In genomic region chr1:170898413-170899075, GRCm38 (mm10) we compare ENCODE assay signal across 20 mouse cellular contexts. TPM values are rescaled to one million over a fixed set of nuclear protein-coding genes. Genes with fewer than 3 reads are reported as not detected.
DNase-seq lines count a peak whose midpoint lies in the region; ATAC-seq lines count a peak whose summit lies in the region.
"Had no signal": no experiment of that assay in that cellular context is flagged by ENCODE, and none has a peak within 500 bp of the region (broad histone marks: within the 10 kb centered on the region; RNA-seq: fewer than 3 reads in every experiment).

No protein-coding gene starts in this region.

- peak; percentile 59 for DNase-seq in layer of hippocampus, adult 9-11 months
- no peak for DNase-seq in layer of hippocampus, adult 18-20 months (ENCODE audit: low spot score in 2 of 2)
- DNase-seq in spleen, postnatal 36 days (ENCODE audit: low spot score in 2 of 2), result peak; percentile 45 to 50
- no peak for DNase-seq in spleen, postnatal 10 days (ENCODE audit: low spot score in 2 of 2)
- peak; percentile 31 for DNase-seq in telencephalon, adult 2 months (ENCODE audit: low read depth, low spot score)
- DNase-seq in adrenal gland, postnatal 10 days, result no peak
- DNase-seq in testis, postnatal 14 days (ENCODE audit: low spot score), result no peak
- DNase-seq: cerebellum, adult 11 months; cerebellum, postnatal 25 days; gastrocnemius, postnatal 36 days; heart, postnatal 4 days; lung, embryonic 14.5 days; thymus, adult 18-20 months had no signal

- peak; percentile 63 for ATAC-seq in granulocyte monocyte progenitor cell, adult 5-6 weeks (replicated peaks; ENCODE audit: poor library complexity, severe bottlenecking)
- ATAC-seq: forebrain, embryonic 14.5 days; hindbrain, embryonic 16.5 days; intestine, postnatal 0 days had no signal

RNA-seq across cellular contexts. Expression of gene Dusp12, which starts 13.2 kb away (rescaled TPM):
- 10 to 100 TPM; 14.7 to 15.8 TPM for total RNA-seq in layer of hippocampus, adult 18-20 months (2021)
- 16.9 and 18.2 TPM in 2 replicates for total RNA-seq in granulocyte monocyte progenitor cell, adult 5-6 weeks (2014; fragmentation: Nextera tagmentation)
- 10.3 and 10.9 TPM in 2 replicates for total RNA-seq in granulocyte monocyte progenitor cell, adult 5-6 weeks (2017)
- 10 to 100 TPM; 14.0 to 17.7 TPM for total RNA-seq in adrenal gland, postnatal 10 days (2021)

RNA-seq across cellular contexts. Expression of gene Gm26620, which starts 13.7 kb away (rescaled TPM):
- under 1 TPM; 0.54 to 0.71 TPM for total RNA-seq in layer of hippocampus, adult 18-20 months (2021)
- not detected in 2 replicates for total RNA-seq in granulocyte monocyte progenitor cell, adult 5-6 weeks (2014; fragmentation: Nextera tagmentation)
- not detected in 2 replicates for total RNA-seq in granulocyte monocyte progenitor cell, adult 5-6 weeks (2017)
- total RNA-seq in adrenal gland, postnatal 10 days (2021), result under 1 TPM; 0.45 to 0.76 TPM

RNA-seq across cellular contexts. Expression of gene Fcrlb, which starts 14.2 kb away (rescaled TPM):
- under 1 TPM; 0.25 to 0.33 TPM for total RNA-seq in layer of hippocampus, adult 18-20 months (2021)
- total RNA-seq in granulocyte monocyte progenitor cell, adult 5-6 weeks (2014; fragmentation: Nextera tagmentation), result not detected in 2 replicates
- not detected in 2 replicates for total RNA-seq in granulocyte monocyte progenitor cell, adult 5-6 weeks (2017)
- total RNA-seq in adrenal gland, postnatal 10 days (2021), result under 1 TPM in 1 of 2 experiments, not detected in 1; 0.24 TPM
- total RNA-seq: adrenal gland, postnatal 4 days; gastrocnemius, postnatal 36 days; heart, postnatal 4 days had no signal

RNA-seq across cellular contexts. Expression of gene Fcrla, which starts 28.8 kb away (rescaled TPM):
- not detected for total RNA-seq in layer of hippocampus, adult 18-20 months (2021)
- not detected in 2 replicates for total RNA-seq in granulocyte monocyte progenitor cell, adult 5-6 weeks (2014; fragmentation: Nextera tagmentation)
- not detected in 2 replicates for total RNA-seq in granulocyte monocyte progenitor cell, adult 5-6 weeks (2017)
- 1 to 10 TPM; 3.0 to 3.2 TPM for total RNA-seq in adrenal gland, postnatal 10 days (2021)
- total RNA-seq: layer of hippocampus, adult 8-10 months; left cerebral cortex, adult 2 months had no signal

RNA-seq across cellular contexts. Expression of gene Atf6, which starts 31.0 kb away (rescaled TPM):
- total RNA-seq in layer of hippocampus, adult 18-20 months (2021), result 10 to 100 TPM; 50.9 to 51.6 TPM
- 19.2 and 27.1 TPM in 2 replicates for total RNA-seq in granulocyte monocyte progenitor cell, adult 5-6 weeks (2014; fragmentation: Nextera tagmentation)
- 27.5 and 30.5 TPM in 2 replicates for total RNA-seq in granulocyte monocyte progenitor cell, adult 5-6 weeks (2017)
- 10 to 100 TPM; 26.1 to 27.6 TPM for total RNA-seq in adrenal gland, postnatal 10 days (2021)

Comparison
In these comparisons a context has a peak if more than half of its experiments do, and no peak if none do; other contexts are left out.
1. DNase-seq: peak in layer of hippocampus, adult 9-11 months (single experiment), spleen, postnatal 36 days (2 of 2) and telencephalon, adult 2 months (single experiment); none in layer of hippocampus, adult 18-20 months (0 of 2), spleen, postnatal 10 days (0 of 2), adrenal gland, postnatal 10 days (single experiment) and testis, postnatal 14 days (single experiment).